Mouse (Mus musculus) natural killer cell, adult 2 months (primary cell): ENCODE measurements around the gene Cdca7l.
A peak's percentile ranks its signal among the peaks of the same experiment; 100 is the strongest.

Experiments used
- DNase-seq, 2 experiments: peaks; one replicate each; pipeline ENCODE4 v3.0.0; 2022; ENCODE audit warnings: low spot score in 2 of 2

Gene Cdca7l

DNA sequence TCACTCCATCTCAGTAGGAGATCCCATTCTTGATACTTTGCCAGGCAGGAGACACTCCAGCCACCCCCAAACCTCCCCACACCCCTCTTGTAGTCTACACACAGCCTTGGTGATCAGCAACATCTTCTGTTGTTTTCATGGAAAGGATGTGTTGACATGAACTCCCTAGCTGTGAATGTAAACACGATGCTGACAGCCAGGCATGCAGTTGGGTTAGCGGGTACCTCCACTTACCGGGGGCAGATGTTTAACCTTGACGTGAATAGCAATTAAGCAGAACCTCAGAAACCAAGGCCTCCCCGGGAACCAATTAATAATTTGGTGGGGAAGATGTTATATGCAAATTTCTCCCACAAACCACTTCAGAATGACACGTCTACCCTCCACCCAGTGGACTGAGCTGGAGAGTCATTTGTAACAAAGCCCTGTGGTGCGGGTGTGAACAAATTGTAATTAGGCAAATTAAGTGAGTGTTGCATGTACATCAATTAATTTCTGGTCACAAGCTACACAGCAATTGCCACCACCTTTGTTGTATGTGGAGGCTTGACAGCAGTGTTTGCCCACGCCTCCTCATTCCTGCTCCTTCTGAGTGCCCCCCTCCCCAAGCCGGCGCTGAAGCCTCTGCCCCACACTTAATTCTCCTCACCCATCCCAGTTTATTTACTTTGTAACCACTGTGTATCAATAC, 5.4 kb downstream of the Cdca7l start:
- DNase-seq, result no peak

DNA sequence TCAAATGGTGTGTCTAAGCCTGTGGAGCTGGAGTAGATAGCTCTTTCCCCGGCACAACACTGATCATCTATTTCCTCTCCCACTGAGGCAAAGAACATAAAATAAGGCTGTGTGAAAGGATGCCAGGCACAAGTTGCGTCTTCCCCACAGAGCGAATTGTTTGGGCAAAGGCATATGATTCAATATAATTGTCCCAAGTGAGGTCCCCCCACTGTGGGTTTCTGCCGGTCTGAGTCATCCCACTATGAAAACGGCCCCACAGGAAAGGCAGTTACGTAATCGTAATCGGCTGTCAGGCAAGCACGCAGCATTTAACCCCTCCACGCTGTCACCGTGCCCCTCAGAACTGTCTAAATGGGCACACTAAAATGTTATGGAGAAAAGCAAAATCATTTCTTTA, 6.0 kb downstream of the Cdca7l start:
- peak in 1 of 2 experiments; percentile 6 for DNase-seq

DNA sequence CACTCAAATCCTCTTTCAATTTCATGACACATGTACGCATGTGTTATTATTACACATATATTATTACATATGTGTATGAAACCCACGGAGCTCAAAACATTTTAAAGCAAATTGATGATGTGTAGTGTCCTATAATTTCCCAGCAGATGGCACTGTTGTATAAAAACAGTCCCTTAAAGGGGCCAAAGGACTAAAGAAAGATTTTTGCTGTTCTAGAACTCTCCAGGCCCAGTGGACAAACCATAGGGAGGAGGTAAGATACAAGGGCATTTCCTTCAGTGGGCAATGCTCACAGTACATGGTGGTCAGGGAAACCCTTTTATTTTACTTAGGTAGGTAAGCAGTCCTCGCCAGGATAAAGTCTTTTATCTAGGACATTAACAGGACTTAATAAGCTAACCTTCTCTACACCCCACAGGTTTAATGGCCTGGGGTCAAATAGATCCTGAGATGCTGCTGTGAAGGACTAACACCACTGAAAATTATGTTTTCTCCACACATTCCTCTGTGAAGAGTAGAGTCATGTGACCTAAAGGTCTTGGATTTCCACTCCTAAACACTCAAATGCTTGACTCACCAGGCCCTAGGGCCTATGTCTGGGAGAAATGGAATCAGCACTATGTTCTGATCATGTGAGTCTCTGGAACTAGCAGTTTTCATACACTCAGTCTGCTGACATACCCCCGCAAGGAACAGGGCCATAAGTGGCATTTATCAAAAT, 16.2 kb downstream of the Cdca7l start:
- DNase-seq, result peak; percentile 8 to 17

DNA sequence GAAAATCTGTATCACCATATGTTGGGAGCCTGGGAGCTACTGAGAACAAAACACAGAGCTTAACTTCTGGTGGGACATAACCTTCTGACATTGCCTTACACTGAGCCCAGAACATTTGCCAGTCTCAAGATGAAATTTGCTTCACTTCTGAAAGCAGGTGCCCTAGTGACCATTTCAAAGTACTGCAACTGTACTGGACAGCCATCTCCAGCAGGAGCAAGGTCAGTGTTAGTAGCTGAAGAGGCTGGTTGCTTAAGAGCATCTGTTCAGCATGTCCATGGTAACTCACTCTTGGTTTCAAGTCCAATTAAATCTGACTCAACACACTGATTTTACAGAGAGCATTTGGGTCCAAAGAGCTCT, 16.8 kb downstream of the Cdca7l start:
- peak; percentile 32 to 40 for DNase-seq

DNA sequence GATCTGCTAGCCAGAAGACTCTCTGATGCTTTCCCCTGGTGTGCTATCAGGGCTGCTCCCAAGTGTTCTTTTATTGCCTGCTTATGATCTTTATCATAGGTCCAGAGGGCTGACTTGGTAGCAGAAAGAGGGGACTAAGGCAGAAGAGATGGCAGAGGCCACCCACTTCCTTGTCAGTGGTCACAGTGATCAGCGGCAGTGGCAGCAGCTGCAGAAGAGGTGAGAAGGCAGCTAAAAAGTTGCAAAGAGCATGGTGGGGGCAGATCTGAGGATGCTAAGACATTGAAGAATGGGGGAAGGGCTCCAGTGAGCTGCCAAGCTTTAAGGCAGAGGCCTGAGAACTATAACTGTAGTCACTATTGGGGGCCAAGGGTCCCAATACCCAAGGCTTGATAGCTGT, 17.3 kb downstream of the Cdca7l start:
- peak; percentile 35 to 58 for DNase-seq

DNA sequence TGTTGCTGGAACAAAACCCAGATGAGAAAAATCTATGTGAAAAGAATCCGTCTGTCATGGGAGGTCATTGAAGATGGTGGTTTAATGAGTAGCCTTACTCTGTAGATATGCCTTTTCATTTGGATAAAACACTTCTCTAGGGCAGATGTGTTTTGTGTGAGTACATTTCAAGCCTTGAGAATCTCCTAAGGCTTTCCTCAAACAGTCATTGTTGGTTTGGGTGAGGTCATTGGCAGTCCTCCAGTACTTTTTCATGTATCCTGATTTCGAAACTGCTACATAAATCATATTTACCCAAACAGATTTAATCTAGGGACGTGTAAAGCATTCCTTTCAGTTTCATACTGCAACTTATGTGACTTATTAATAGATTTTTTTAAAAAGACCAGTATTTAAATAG, 24.3 kb downstream of the Cdca7l start:
- no peak for DNase-seq

DNA sequence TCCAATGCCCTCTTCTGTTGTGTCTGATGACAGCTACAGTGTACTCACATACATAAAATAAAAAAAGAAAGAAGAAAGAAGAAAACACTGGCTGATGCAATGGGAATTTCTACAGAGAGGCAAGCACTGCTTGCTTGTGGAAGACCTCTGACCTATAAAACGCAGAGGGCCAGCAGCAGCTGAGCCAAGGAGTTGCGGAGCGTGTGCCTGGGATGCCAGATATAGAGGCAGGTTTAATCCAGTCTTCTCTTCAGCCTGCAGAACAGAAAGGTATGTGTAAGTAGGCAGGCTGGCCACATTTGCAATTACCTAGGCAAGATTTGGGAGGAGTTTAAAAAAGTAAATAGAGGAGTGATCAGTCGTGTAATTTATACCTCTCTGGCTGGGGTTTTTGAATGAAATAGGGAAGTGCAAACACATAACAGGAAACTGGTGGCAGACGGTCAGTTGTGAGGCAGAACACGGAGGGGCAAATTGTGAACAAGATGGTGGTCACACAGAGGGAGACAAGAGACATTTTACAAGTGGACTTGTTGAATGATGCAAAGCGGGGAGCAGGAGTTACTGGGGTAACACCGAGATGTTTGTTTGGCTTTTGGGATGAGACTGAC, 27.4 kb downstream of the Cdca7l start:
- DNase-seq, result peak in 1 of 2 experiments; percentile 17

DNA sequence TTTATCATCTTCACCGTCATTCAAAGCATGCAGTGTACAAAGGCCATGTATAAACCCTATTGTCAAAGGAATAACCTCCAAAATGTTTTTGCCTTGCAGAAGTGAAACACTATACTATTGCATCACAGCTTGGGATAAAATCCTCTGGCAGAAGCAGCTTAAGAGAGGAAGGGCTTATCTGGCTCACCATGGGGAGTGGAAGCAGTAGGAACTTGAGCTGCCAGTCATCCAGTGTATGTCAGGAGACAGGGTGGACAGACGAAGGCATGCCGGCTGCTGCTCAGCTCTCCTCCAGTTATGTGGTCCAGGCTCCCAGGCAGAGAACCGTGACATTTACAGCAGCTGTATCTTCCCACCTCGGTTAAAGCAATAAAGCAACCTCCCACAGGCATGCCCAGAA, 28.1 kb downstream of the Cdca7l start:
- no peak for DNase-seq

DNA sequence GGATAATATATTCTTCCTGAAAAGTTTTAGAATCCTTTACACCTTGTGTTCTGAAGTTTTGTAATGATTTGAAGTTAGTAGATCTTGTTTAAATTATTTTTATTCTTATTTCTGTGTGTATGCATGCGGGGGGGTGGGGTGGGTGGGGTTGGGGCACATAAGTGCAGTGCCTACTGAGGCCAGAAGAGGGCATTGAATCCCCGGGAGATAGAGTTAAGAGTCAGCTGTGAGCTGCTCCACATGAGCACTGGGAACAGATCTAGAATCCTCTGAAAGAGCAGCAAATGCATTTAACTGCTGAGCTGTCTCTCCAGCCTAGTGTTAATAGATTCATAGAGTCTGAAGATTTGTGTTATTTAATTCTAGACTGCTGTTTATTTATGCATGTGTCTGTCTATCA, 30.6 kb downstream of the Cdca7l start:
- no peak for DNase-seq

DNA sequence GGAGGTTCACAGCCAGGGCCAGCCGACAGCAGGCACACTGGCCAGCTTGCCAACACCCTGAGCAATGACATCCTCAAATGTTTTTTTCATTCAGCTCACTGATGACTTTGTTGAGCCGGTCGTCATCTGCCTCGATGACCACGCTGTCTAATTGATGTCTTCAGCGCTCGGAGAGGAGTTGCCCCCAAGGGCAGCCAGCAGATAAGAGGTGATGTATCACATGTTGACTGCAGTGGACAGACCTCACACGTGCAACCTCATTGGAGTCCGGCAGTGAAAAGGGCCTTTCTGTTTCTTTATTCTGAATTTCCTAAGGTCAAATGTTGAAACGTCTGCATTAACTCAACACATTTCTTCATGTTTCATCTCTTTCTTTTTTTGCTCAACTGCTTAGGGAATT, 31.3 kb downstream of the Cdca7l start:
- no peak for DNase-seq

DNA sequence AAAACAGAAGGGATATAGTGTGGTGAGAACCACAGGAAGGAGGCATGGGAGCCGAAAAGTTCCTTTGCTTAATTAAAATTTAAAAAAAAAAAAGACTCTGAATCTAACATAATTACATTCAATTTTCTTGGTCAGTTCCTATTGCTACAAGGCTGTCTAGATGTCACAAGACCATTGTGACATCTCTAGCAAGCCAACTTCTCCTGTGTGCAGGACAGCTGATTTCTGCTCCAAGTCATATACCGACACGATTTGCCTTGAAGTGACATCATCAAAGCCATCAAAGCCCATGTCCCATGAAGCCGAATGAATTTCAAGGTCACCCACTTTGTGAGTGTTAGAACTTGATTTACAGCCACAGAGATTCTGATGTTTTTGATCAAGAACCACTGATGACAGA, 33.3 kb downstream of the Cdca7l start:
- DNase-seq, result no peak

DNA sequence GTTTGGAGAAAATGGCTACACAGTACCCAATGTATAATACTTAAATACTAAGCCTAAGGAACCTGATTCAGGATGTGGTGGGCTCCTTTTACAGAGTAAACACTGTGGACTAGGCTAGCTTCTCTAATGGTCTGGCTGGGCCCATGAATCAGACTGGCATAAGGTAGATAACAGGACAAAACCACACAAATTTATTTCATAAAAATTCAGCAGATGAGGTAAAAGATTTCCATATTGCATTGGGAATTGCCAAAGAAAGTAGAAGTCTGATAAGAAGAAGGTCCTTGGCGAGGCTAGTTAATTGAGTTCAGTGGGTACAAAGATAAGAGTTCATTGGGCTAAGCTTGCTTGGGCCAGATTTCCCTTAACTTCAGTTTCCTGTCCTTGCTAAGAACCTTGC, 36.6 kb downstream of the Cdca7l start:
- DNase-seq, result no peak

DNA sequence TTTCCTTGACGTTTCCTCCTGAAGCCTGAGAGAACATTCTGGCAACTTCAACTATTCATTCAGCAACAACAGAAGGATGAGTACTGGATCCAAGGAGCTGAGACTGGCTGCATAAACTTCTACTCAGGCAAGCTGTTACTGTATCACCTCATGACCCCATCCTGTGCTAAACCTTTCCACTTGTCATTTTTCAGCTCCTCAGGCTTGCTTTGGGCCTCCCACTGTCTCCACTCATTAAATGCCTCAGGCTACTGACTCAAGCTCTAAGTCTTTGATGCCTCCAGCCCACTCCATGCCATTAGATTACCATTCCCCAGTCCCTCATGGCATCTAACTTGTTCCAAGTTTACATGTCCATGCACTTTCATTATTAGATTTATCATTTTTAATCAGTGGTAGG, 38.6 kb downstream of the Cdca7l start:
- no peak for DNase-seq

DNA sequence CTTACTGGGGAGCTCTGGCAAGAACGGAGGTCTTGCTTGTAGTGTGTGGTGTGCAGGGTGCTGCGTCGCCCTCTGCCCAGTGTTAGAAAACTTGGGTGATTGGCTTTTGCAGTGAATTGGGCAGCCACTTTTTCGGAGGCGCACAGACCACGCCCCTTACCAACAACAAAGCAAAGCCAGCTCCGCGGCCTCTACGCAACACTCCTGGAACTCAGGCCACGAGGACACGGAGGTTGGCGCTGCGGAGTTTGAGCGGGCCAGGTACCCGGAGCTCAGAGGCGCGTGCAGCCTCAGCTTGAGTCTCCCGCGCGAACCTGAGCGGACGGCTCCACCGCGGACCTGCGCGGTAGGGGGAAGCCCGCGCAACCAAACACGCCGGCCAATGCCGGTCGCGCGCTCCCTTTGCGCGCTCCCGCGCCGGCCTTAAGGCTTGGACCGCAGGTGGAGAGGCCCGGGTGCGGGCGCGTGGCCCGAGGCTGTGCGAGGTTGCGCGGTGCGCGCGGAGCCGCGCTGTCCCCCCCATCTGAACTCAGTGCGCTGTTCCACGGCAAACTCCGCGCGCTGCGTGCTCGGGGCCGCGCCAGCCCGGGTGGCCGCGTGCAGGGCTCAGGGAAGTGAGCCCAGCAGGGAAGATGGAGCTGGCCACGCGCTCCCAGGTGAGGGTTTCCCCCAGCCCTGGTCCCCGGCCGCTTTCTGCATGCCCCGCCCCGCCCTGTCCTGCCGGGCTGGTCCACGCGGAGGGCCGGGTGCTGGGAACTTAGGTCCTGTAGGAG, 39.4 kb downstream of the Cdca7l start:
- DNase-seq, result peak; percentile 49 to 52

DNA sequence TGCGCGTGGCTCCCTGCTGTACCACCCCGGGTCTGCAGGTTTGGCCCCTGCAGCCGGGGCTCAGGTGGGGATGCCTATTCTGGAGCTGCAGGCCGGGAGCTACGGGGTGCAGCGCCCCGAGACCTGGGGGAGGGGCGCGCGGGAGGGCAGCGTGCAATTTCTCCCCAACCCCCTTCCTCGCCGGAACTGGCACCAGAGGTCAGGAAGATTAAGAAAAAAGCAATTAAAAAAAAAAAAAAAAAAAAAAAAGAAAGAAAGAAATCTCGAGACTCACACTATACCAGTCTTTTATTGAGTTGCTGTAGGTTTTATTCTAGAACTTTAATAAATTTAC, 40.0 kb downstream of the Cdca7l start:
- no peak for DNase-seq

DNA sequence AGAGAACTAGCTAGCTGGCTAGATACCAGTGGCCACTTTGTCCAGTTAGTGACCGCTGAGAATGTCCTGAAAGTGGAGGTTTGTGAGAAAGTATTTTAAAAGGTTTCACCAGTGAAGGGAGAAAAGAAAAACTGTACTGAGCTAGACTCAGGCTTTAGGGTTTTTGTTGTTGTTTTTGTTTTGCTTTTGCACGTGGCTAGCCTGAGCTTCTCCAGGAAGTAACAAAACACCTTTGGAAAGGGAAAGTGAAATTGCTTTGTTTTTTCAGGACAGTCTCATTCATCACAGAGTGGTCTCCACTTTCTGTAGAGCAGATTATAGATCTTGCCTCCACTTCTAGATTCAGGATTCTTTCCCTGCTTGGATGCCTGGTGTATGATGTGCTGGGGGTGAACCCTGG, 40.8 kb downstream of the Cdca7l start:
- DNase-seq, result no peak

DNA sequence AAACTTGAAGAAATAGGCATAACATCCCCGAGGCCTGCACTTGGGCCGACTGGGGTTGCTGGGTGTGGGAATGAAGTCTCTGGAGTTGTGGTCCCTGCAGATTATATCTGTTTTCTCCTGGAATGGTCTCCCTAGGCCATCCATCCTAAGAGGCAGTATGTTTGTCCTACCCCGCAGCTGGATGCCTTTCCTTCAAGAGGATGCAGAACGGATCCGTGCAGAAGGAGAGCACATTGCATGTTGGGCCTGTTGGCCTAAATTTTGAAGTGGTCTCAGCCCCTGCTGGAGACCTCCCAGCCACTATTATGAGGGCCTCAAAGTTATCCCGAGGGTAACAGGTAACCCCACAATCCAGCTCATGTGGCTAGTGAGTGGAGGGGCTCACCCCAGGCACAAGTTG, 44.5 kb downstream of the Cdca7l start:
- no peak for DNase-seq

DNA sequence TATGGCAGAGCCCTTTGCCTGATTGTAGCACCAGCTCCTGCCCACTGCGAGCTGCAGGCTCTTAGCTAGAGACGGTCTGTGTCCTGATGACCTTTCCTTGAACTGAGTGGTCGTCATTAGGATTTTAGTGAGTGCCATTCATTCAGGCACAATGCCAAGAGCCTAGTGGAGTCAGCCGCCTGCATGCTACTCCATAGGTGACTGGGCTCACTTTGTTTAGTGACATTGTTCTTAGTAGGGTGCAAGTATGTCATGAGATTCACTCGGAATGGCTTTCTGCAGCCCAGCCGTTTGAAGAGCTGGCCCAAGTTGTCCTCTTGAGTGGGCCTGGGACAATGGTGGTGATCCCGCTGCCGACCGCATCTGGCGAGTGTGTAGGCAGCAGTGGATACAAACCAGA, 46.4 kb downstream of the Cdca7l start:
- no peak for DNase-seq

DNA sequence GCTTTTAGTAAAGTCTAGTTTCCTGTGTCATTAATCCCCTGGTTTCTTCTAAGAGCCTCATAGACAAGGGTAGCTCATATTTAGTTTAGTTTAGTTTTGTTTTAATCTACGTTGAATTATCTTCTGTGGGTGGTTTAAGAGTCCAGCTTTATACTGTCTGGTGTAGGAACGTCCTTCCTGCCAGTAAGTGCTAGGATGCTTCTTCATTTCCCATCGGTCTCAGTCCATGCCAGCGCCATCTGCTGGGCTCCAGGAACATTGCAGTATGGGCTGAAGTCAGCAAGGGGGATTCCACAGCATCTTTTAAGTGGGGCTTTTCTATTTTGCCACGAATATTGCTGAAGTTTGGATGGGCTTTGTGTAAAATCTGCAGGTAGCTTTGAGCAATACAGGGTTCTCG, 49.2 kb downstream of the Cdca7l start:
- DNase-seq, result peak; percentile 39 to 47

DNA sequence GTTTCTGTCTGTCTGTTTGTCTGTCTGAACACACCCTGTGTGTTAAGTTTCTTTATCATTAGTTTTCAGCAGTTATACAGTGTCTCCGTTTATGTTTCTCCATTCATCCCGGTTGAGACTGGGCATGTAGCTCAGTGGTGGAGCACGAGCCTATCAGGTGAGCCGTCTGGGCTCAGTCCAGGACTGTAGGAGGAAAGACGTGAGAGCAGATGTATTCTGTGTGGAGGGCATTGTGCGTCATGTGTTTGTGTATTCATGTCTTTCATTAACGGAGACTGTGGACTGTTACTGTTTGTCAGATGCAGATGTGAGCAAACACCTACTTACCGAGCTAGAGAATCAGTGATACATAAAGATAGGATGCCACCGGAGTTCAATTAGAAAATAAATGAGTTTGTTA, 52.9 kb downstream of the Cdca7l start:
- no peak for DNase-seq

DNA sequence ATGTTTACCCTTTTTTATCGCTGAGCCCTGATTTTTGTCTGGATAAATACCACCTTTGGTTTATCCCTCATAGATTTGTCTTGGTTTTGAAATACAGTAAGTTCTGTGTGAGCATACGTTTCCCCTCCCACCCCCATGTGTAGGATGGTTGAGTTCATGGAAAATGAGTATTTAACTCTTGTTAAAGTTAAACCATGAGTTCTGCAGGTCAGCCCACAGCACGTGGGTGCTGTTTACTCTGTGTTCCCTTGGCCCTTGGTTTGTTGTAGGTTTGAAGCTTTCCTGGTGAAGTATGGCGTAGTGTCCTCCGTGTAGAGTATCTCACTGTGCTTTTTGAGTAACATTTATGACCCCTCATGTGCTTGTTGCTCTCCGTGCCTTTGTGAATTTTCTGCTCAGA, 53.8 kb downstream of the Cdca7l start:
- no peak for DNase-seq

DNA sequence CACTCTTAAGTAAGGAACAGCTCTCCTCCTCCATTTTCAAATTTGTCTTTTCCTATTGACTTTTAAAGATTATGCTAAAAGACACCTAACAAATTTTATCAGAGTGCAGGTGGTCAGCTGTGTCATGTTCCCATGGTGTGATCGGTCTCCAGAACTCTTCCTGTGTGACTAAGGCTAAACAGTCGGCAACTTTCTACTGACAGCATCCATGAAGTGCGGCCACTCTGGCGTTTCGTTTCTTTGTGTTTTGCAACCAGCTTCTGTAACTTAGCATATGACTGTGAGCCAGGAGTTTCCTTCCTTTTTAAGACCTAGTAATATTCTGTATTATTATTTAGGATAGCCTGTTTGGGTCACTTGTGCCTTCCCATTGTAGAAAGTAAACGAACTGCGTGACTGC, 56.8 kb downstream of the Cdca7l start:
- no peak for DNase-seq

DNA sequence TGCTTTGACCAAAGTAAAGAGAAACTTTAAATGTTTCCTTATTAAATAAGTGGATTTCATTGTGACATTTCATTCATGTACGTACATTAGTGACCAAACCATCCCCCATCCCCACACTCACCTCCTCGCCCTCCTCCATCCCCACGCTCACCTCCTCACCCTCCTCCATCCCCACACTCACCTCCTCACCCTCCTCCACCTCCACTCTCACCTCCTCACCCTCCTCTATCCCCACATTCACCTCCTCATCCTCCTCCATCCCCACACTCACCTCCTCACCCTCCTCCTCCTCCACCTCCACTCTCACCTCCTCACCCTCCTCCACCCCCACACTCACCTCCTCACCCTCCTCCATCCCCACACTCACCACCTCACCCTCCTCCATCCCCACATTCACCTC, 57.2 kb downstream of the Cdca7l start:
- DNase-seq, result no peak
